Mouse (Mus musculus): ENCODE measurements around the gene Galnt18.

Galnt18 gene

GRCm38 (mm10) chr7:111637866-111638448, 141.8 kb downstream of the Galnt18 start:
- DNase-seq (ENCODE audit: low read depth, low spot score), result no peak

- DNase-seq (ENCODE audit: low read depth, low spot score), result no peak
These were observed 143.3 kb downstream of the Galnt18 start for GRCm38 (mm10) chr7:111636503-111636902.

- DNase-seq (ENCODE audit: low read depth, low spot score), result no peak
These were observed 148.5 kb downstream of the Galnt18 start for GRCm38 (mm10) chr7:111631265-111631664.

DNA sequence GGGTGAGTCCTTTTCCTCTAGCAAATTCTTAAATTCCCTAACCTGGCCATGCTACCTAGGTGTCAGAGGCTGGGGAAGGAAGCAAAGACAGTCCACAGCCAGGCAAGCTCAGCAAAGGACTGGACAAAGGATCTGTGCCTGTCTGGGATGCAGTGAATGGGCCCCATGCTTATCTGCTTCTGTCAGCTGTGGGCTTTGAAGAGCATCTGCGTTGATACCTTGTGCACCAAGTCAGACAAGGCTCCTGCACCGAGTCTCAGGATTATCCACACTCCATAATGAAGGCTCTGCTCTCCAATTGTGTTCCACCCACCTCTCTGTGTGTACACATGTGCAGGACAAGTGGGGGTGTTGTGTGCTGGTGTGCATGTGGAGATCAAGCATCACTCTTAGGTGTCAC, 153.5 kb downstream of the Galnt18 start:
- DNase-seq (ENCODE audit: low read depth, low spot score), result no peak

DNA sequence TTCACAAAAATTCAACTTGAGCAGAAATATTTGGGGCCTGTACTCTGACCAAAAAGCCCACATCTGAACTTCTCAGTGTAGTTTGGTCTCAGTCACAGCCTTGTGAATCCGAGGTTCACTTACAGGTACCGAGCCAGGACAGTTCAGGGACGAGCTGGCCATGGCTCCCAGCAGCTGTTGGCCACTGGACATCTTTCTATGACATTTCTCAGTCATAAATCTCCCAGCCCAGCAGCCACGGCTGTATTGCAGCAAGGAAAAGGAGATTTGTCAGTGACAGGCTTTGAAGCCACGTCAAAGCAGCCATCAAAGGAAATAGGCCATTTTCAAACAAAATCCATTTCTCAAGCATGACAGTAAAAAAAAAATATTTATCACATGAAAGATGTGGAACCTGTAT, 154.0 kb downstream of the Galnt18 start:
- DNase-seq (ENCODE audit: low read depth, low spot score), result no peak

GRCm38 (mm10) chr7:111616231-111616937, 163.4 kb downstream of the Galnt18 start:
- no peak for DNase-seq (ENCODE audit: low read depth, low spot score)

DNA sequence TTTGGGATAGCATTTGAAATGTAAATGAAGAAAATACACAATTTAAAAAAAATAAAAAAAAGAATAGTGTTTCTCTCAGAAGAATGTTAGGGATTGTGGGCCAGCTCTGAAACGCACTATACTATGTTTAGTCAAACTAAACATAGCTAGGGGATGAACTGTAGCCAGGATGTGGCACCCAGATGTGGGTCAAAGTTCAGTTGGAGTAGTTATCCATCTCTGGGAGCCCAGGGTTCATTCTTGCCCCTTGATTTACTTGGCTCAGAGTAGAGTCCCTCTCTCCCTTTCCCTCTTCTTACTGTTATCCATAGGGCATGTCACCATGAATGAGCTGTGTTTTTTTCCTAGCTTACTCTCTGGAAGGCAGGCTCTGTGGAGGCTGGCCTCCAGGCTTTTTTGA, 165.3 kb downstream of the Galnt18 start:
- no peak for DNase-seq (ENCODE audit: low read depth, low spot score)

DNA sequence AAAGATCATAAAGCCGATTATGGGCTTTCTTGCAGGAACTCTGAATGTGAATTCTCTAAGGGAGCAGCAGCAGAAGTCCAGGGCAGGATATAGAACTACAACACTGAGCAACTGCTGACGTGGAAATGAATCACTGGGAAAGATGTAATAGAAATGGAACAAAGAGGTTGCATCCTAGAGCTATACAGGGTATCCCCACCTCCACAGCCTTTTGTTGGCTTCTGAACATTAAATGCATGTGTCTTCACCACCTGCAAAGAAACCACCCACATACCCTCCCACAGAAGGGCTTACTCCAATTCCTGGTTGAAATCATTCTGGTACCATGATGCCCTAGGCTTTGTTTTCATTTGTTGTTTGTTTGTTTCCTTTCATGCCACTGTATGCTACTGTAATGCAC, 172.3 kb downstream of the Galnt18 start:
- no peak for DNase-seq (ENCODE audit: low read depth, low spot score)

DNA sequence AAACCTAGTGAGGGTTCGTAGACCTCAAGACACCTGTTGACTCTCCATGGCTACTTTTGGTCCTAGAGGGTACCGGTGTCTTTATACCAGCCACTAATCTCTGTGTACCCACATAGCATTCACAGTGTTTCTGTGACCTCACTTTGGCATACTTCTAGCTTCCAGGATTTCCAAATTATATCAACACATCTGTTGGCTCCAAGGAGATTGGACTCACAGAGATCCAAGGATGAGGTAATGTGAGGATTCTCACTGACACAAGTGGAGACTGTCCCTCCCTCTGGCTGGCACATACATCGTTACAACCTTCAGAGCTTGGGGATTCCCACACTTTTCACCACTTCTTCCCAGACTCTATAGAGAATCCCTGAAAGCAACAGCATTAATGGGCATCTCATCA, 173.7 kb downstream of the Galnt18 start:
- DNase-seq (ENCODE audit: low read depth, low spot score), result no peak

DNA sequence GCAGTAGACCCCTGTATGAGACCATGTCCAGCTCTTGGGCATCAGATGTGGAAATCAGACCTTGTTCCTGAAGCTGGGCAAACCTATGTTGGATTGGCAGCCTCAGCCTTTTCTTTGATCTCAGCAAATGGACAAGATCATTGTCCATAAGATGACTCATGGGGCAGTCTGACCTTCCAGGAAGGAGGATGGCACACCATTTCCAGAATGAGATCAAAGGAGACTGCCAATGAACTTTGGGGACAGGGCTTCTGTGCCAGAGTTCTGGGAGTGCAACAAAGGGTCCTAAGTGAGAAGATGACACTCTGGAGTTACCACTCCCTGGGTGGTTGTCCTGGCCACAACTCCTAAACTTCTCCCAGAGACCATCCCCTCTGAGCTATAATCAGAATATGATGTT, 174.1 kb downstream of the Galnt18 start:
- DNase-seq (ENCODE audit: low read depth, low spot score), result no peak

DNA sequence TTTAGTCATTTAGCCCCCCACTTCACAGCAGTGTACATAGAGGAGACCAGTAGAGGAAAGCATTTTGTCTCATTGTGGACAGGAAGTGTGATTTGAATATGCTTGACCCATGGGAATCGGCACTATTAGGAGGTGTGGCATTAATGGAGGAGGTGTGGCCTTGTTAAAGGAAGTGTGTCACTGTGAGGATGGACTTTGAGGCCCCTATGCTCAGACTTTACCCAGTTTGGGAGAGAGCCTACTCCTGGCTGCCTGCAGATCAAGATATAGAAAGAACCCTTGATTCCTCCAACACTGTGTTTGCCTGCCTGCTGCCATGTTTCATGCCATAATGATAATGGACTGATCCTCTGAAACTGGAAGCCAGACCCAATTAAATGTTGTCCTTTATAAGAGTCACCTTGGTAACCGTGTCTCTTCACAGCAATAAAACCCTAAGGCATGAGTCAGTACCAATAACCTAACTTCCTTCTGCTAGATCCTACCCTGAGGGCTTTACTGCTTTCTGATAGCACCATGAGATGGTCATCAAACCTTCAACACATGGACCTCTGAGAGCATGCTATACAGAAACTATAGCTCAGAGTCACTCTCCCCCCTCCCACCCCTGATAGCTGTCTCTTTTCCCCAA, 175.1 kb downstream of the Galnt18 start:
- DNase-seq (ENCODE audit: low read depth, low spot score), result no peak

- DNase-seq (ENCODE audit: low read depth, low spot score), result no peak
These were observed 176.6 kb downstream of the Galnt18 start for GRCm38 (mm10) chr7:111603186-111603585.

DNA sequence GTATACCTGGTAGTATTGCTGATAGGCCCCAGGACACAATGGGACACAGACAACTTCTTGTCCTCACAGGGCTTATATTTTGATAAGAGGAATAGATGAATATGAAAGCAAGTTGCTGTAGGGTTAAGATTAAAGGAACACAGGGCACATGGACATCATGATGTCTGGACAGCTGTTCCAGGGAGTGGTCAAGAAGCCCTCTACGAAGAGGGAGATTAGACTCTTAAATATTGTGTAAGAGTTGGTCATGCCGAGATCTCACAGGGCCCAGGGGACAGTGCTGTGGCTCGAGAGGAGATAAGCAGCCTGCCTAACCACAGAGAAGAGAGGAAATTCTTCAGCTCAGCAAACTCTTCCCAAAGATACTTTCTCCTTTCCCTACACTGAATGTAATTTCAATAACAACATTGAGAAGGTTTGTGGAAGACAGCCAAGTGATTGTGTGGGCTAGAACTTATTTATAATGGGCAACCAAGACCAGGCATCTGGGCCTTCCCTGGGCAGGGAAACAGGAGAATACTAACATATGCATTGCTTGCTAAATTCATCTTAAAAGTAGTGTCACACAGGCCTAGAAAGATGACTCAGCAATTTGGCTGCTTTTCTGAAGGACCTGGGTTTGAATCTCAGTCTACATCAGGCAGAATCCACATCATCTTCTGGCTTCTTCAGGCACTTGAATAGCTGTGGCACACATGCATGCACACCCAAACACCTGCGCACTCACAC, 178.3 kb downstream of the Galnt18 start:
- DNase-seq (ENCODE audit: low read depth, low spot score), result no peak

- no peak for DNase-seq (ENCODE audit: low read depth, low spot score)
These were observed 179.0 kb downstream of the Galnt18 start for GRCm38 (mm10) chr7:111600756-111601155.

GRCm38 (mm10) chr7:111593680-111594079, 186.1 kb downstream of the Galnt18 start:
- DNase-seq (ENCODE audit: low read depth, low spot score), result no peak

DNA sequence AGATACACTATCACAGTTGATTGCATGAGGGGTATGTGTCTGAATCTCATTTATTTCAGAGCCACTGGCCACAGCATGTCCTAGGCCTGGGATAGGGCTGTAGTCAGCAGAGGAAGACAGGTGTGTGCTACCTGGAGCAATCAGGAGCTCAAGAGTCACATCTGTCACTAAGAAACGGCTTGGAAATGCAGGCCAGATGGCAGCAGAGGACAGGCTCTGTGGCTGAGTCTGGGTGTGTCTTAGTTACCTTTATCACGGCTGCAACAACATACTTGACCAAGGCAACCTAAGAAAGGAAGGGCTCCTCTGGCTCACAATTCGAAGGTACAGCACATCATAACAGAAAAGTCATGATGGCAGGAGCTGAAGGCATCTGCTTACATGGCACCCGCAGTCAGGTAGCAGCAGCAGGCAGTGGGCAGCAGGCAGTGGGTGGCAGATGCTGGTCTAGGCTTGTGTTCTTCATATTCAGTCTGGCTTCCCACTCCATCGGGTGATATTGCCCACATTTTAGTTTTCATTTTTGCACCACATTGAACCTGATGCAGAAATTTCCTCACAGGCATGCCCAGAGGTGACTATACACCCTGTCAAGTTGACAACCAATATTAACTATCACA, 190.2 kb downstream of the Galnt18 start:
- DNase-seq (ENCODE audit: low read depth, low spot score), result no peak

DNA sequence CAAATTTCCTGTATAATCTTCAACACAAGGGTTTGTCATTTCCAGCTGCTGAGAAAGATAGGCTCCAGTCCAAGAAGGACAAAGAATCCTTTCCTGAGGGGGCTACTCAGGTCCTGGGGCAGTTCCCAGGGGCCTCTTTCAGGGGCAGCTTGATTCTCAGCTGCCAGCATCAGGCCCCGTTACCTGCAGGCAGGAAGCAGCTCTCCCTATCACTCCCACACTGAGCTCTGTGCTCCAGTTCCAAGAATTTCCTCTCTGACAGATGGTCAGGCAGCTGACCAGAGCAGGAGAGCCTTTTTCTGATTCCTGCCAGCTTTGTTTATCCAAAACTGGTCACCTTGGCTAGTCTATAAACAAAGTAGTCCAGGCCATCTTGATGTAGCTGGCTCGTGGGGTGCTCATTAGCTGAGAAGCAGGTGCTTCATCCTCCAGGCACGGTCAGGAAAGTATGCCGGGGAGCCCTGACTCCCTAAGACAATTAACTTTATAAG, 191.4 kb downstream of the Galnt18 start:
- DNase-seq (ENCODE audit: low read depth, low spot score), result no peak

- no peak for DNase-seq (ENCODE audit: low read depth, low spot score)
These were observed 199.2 kb downstream of the Galnt18 start for GRCm38 (mm10) chr7:111580547-111580946.

GRCm38 (mm10) chr7:111575096-111575495, 204.7 kb downstream of the Galnt18 start:
- DNase-seq (ENCODE audit: low read depth, low spot score), result no peak

DNA sequence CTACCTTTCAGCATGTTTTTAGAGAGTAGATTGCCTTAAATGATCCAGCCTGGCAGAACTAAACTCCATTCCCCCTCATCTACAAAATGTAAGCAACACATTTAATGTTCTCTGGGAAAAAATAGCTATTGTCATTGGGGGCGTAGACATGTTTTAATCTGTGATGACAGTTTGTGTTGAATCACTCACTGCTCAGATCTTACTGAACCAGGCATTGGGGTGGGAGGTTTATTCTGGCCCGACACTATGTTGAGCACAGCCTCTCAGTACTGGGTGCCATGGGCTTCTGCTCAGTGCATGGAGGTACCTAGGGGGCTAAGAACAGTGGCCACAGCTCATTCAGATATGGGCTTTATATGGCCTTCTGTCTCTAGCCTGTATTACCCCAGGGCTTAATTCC, 207.4 kb downstream of the Galnt18 start:
- DNase-seq (ENCODE audit: low read depth, low spot score), result no peak

DNA sequence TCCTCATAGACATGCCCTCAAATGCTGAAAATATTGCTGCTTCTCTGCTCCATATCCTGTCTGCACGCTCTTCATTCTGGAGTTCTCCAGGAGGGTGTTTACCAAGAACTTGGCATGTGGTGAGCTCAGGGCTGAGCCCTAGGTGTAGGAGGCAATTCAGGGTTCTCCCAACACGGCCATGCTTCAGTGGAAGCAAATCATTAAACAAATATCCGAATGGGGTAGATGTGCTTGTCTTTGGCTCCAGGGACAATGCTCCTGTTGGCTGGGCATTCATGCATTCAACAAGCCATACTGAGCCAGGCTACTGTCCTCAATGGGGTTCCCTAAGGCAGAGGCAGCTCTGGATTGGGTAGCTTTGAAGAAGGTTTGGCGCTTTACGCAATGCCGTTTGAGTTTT, 212.9 kb downstream of the Galnt18 start:
- DNase-seq (ENCODE audit: low read depth, low spot score), result no peak

Data from R1 (cell line).